In genomic region chr13:91881837-91882480, GRCm38 (mm10) we compare ENCODE assay signal across 10 mouse cellular contexts. TPM values are rescaled to one million over a fixed set of nuclear protein-coding genes. Genes with fewer than 3 reads are reported as not detected.
DNase-seq lines count a peak whose midpoint lies in the region; ATAC-seq lines count a peak whose summit lies in the region.
"Had no signal": no experiment of that assay in that cellular context is flagged by ENCODE, and none has a peak within 500 bp of the region (broad histone marks: within the 10 kb centered on the region; RNA-seq: fewer than 3 reads in every experiment).

No protein-coding gene starts in this region.

- no peaks in the 10 kb centered on the region for H3K27me3 ChIP-seq in heart, embryonic 12.5 days (replicated peaks)
- H3K27me3 ChIP-seq in midbrain, embryonic 11.5 days (ENCODE audit: control insufficient read depth, insufficient read depth, low read length): no peaks in the 10 kb centered on the region
- H3K27me3 ChIP-seq: limb, embryonic 12.5 days; stomach, embryonic 15.5 days had no signal

- H3K9ac ChIP-seq in heart, embryonic 12.5 days: no peak overlapping the region
- no peak overlapping the region for H3K9ac ChIP-seq in midbrain, embryonic 11.5 days (ENCODE audit: low read length)
- H3K9ac ChIP-seq: limb, embryonic 12.5 days; stomach, embryonic 15.5 days had no signal

- no peak for ATAC-seq in heart, embryonic 12.5 days (ENCODE audit: insufficient number of reproducible peaks, low FRiP score)
- ATAC-seq in CD4-positive, CD25-positive, alpha-beta regulatory T cell, adult 4 months: peak; percentile 57
- peak; percentile 76 for ATAC-seq in frontal cortex, adult (ENCODE audit: low TSS enrichment)
- ATAC-seq in midbrain, embryonic 11.5 days (ENCODE audit: low FRiP score): no peak

- H3K36me3 ChIP-seq in heart, embryonic 12.5 days: no peaks in the 10 kb centered on the region
- H3K36me3 ChIP-seq in midbrain, embryonic 11.5 days (ENCODE audit: control insufficient read depth, insufficient read depth, low read length): no peaks in the 10 kb centered on the region
- H3K36me3 ChIP-seq: limb, embryonic 12.5 days; stomach, embryonic 15.5 days had no signal

- WGBS in heart, embryonic 12.5 days: 60% methylated on average over 9 of the region's 9 CpGs
- WGBS in midbrain, embryonic 11.5 days: 62% methylated on average over 9 of the region's 9 CpGs

- H3K4me3 ChIP-seq in heart, embryonic 12.5 days: no peak overlapping the region
- H3K4me3 ChIP-seq in midbrain, embryonic 11.5 days (ENCODE audit: low read depth, low read length): no peak overlapping the region
- H3K4me3 ChIP-seq: limb, embryonic 12.5 days; stomach, embryonic 15.5 days had no signal

- H3K4me2 ChIP-seq in heart, embryonic 12.5 days: no peak overlapping the region
- H3K4me2 ChIP-seq in midbrain, embryonic 11.5 days: no peak overlapping the region
- H3K4me2 ChIP-seq: limb, embryonic 12.5 days; stomach, embryonic 15.5 days had no signal

- H3K9me3 ChIP-seq in heart, embryonic 12.5 days (replicated peaks): no peaks in the 10 kb centered on the region
- H3K9me3 ChIP-seq in midbrain, embryonic 11.5 days (ENCODE audit: control insufficient read depth, low read length): no peaks in the 10 kb centered on the region
- H3K9me3 ChIP-seq: limb, embryonic 12.5 days; stomach, embryonic 15.5 days had no signal

- no peak overlapping the region for H3K27ac ChIP-seq in heart, embryonic 12.5 days (ENCODE audit: poor library complexity, severe bottlenecking)
- H3K27ac ChIP-seq in midbrain, embryonic 11.5 days (ENCODE audit: low read depth, low read length): no peak overlapping the region
- H3K27ac ChIP-seq: limb, embryonic 12.5 days; stomach, embryonic 15.5 days had no signal

- DNase-seq in heart, adult 11 months: peak; percentile 70
- DNase-seq in cerebellum, adult 18-20 months: peak; percentile 25 to 30
- peak; percentile 33 for DNase-seq in layer of hippocampus, adult 9-11 months
- peak; percentile 96 for DNase-seq in midbrain, embryonic 11.5 days (ENCODE audit: low spot score, missing footprints)
- DNase-seq in thymus, postnatal 25 days: peak; percentile 22

- H3K4me1 ChIP-seq in heart, embryonic 12.5 days (replicated peaks): peaks cover 14% of the 10 kb centered on the region
- no peaks in the 10 kb centered on the region for H3K4me1 ChIP-seq in midbrain, embryonic 11.5 days (ENCODE audit: control insufficient read depth, insufficient read depth, low read length)
- H3K4me1 ChIP-seq: limb, embryonic 12.5 days; stomach, embryonic 15.5 days had no signal

RNA-seq across cellular contexts. Expression of gene Ckmt2, which starts 5.3 kb away (rescaled TPM):
- polyA plus RNA-seq in heart, embryonic 12.5 days (2016; fragmentation: Nextera tagmentation; extraction: Ambion mirVana): 12.2 and 12.8 TPM in 2 replicates
- polyA plus RNA-seq in CD4-positive, CD25-positive, alpha-beta regulatory T cell, adult 4 months (2017; shearing (Covaris generic)): not detected
- polyA plus RNA-seq in midbrain, embryonic 11.5 days (2014; fragmentation: Nextera tagmentation; extraction: Ambion mirVana): not detected in 2 replicates
- polyA plus RNA-seq: limb, embryonic 12.5 days had no signal

Comparison
In these comparisons a context has a peak if more than half of its experiments do, and no peak if none do; other contexts are left out.
1. DNase-seq: peak in every context shown above with its lines; median percentile 96 in midbrain, embryonic 11.5 days; 70 in heart, adult 11 months; 33 in layer of hippocampus, adult 9-11 months; 28 in cerebellum, adult 18-20 months; 22 in thymus, postnatal 25 days.
2. ATAC-seq: peak in CD4-positive, CD25-positive, alpha-beta regulatory T cell, adult 4 months (single experiment) and frontal cortex, adult (single experiment); none in heart, embryonic 12.5 days (single experiment) and midbrain, embryonic 11.5 days (single experiment).
3. RNA of gene Ckmt2, which starts 5.3 kb away (polyA plus RNA-seq): 12.2 to 12.8 TPM in heart, embryonic 12.5 days; not detected in CD4-positive, CD25-positive, alpha-beta regulatory T cell, adult 4 months and not detected in midbrain, embryonic 11.5 days; every median in the first group is over 10 times any median in the second.